Mouse (Mus musculus) ES-E14 (cell line): ENCODE results near the gene Rps12.

Experiments
- HCFC1 ChIP-seq: IDR thresholded peaks from 2 replicates; pipeline ENCODE4 v1.6.1; 2012; ENCODE audit warnings: low read length, inconsistent platforms, borderline replicate concordance; ENCODE audit not compliant: insufficient read depth
- MAFK ChIP-seq: IDR thresholded peaks from 2 replicates; pipeline ENCODE4 v1.6.1; 2014; ENCODE audit warnings: mild to moderate bottlenecking, low read depth, low read length, inconsistent platforms; ENCODE audit not compliant: insufficient read depth
- ZC3H11A ChIP-seq: IDR thresholded peaks from 2 replicates; pipeline ENCODE4 v1.6.1; 2012; ENCODE audit warnings: low read depth, mild to moderate bottlenecking, inconsistent platforms, low read length, borderline replicate concordance

- no peak for TF ChIP-seq HCFC1
- TF ChIP-seq MAFK, result no peak
- TF ChIP-seq ZC3H11A, result no peak
Measured at GRCm38 (mm10) chr10:23754166-23754565, 32.9 kb downstream of the Rps12 start.
